In the genomic region with DNA sequence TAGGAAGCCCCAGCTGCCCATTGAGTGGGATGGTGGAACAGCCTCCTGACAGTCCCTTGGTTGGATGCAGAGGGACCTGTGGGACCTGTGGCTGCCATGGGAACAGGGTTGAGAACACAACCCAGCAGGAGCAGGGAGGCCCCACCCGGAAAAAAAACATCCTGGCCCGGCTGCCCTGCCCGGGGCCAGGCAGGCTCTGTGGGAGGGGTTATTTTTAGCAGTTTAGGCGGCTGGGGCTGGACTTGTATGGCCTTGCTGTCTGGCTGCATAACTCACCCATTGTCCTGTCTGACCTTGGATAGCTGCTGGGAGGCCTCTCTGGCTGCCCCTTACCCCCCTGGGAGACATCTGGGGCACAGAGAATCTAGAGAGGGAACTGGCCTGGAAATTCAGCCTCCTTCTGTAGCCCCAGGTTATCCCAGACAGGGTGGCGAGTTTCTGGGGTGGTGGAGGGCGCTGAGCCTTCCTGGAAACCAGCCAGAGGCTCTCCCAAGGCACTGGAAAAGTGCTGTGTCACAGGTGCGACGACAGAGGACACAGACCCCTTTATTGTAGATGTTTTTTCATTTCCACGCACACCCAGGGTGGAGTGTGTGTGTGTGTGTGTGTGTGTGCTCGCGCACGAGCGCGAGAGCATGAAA, we compare ENCODE assay signal across 8 mouse cellular contexts. TPM values are rescaled to one million over a fixed set of nuclear protein-coding genes. Genes with fewer than 3 reads are reported as not detected.
DNase-seq lines count a peak whose midpoint lies in the region; ATAC-seq lines count a peak whose summit lies in the region.

No protein-coding gene starts in this region.

- H3K4me3 ChIP-seq in forebrain, embryonic 11.5 days (ENCODE audit: low read depth, low read length): no peak overlapping the region
- no peak overlapping the region for H3K4me3 ChIP-seq in forebrain, embryonic 15.5 days
- no peak overlapping the region for H3K4me3 ChIP-seq in heart, embryonic 13.5 days
- H3K4me3 ChIP-seq in kidney, embryonic 16.5 days (ENCODE audit: low read length): no peak overlapping the region

- no peak for ATAC-seq in forebrain, embryonic 11.5 days (replicated peaks; ENCODE audit: low FRiP score)
- ATAC-seq in forebrain, embryonic 15.5 days (replicated peaks): no peak
- ATAC-seq in heart, embryonic 13.5 days (ENCODE audit: extremely low read depth, insufficient number of reproducible peaks, low FRiP score, low TSS enrichment): peak; percentile 64
- peak; percentile 76 for ATAC-seq in kidney, embryonic 16.5 days (ENCODE audit: low FRiP score, low TSS enrichment)

- WGBS in forebrain, embryonic 11.5 days: 53% methylated on average over 14 of the region's 14 CpGs
- 44% methylated on average over 14 of the region's 14 CpGs for WGBS in forebrain, embryonic 15.5 days
- 22% methylated on average over 14 of the region's 14 CpGs for WGBS in heart, embryonic 13.5 days
- 31% methylated on average over 14 of the region's 14 CpGs for WGBS in kidney, embryonic 16.5 days

- peak; percentile 63 for DNase-seq in forebrain, embryonic 11.5 days (ENCODE audit: low spot score)
- peak; percentile 71 for DNase-seq in embryo, embryonic 10.5 days (ENCODE audit: low spot score)
- peak; percentile 64 to 80 for DNase-seq in lung, postnatal 4 days
- no peak for DNase-seq in cerebellum, postnatal 36 days
- DNase-seq in natural killer cell, adult 2 months (ENCODE audit: low spot score in 2 of 2): no peak

- H3K27me3 ChIP-seq in forebrain, embryonic 11.5 days (ENCODE audit: control insufficient read depth, insufficient read depth, low read length): peaks cover 31% of the 10 kb centered on the region
- peaks cover 36% of the 10 kb centered on the region for H3K27me3 ChIP-seq in forebrain, embryonic 15.5 days
- H3K27me3 ChIP-seq in heart, embryonic 13.5 days (replicated peaks): peaks cover 24% of the 10 kb centered on the region
- H3K27me3 ChIP-seq in kidney, embryonic 16.5 days (ENCODE audit: insufficient read depth, low read length): peaks cover 21% of the 10 kb centered on the region

- peaks cover 33% of the 10 kb centered on the region for H3K4me1 ChIP-seq in forebrain, embryonic 11.5 days (replicated peaks; ENCODE audit: control insufficient read depth, insufficient read depth, low read length)
- peaks cover 47% of the 10 kb centered on the region for H3K4me1 ChIP-seq in forebrain, embryonic 15.5 days
- peaks cover 99% of the 10 kb centered on the region for H3K4me1 ChIP-seq in heart, embryonic 13.5 days
- H3K4me1 ChIP-seq in kidney, embryonic 16.5 days (ENCODE audit: insufficient read depth, low read length): peaks cover 93% of the 10 kb centered on the region

- no peaks in the 10 kb centered on the region for H3K36me3 ChIP-seq in forebrain, embryonic 11.5 days (ENCODE audit: control insufficient read depth, insufficient read depth, low read length)
- no peaks in the 10 kb centered on the region for H3K36me3 ChIP-seq in forebrain, embryonic 15.5 days
- H3K36me3 ChIP-seq in heart, embryonic 13.5 days: peaks cover 28% of the 10 kb centered on the region
- H3K36me3 ChIP-seq in kidney, embryonic 16.5 days (ENCODE audit: insufficient read depth, low read length): no peaks in the 10 kb centered on the region

- no peak overlapping the region; the same call in 1 of the 2 replicates for H3K27ac ChIP-seq in forebrain, embryonic 11.5 days (ENCODE audit: low read depth, low read length)
- H3K27ac ChIP-seq in forebrain, embryonic 15.5 days (replicated peaks): no peak overlapping the region
- H3K27ac ChIP-seq in heart, embryonic 13.5 days (replicated peaks): peak overlapping the region; percentile 97
- peak overlapping the region; percentile 89 for H3K27ac ChIP-seq in kidney, embryonic 16.5 days (ENCODE audit: low read length)

- H3K9ac ChIP-seq in forebrain, embryonic 11.5 days (ENCODE audit: low read length): no peak overlapping the region; the same call in 1 of the 2 replicates
- no peak overlapping the region for H3K9ac ChIP-seq in forebrain, embryonic 15.5 days (replicated peaks)
- H3K9ac ChIP-seq in heart, embryonic 13.5 days: peak overlapping the region; percentile 71
- peak overlapping the region; percentile 39; the same call in 1 of the 2 replicates for H3K9ac ChIP-seq in kidney, embryonic 16.5 days (replicated peaks; ENCODE audit: low read length)

- H3K9me3 ChIP-seq in forebrain, embryonic 11.5 days (ENCODE audit: control insufficient read depth, low read length): no peaks in the 10 kb centered on the region
- no peaks in the 10 kb centered on the region for H3K9me3 ChIP-seq in forebrain, embryonic 15.5 days
- H3K9me3 ChIP-seq in heart, embryonic 13.5 days: no peaks in the 10 kb centered on the region
- H3K9me3 ChIP-seq in kidney, embryonic 16.5 days (ENCODE audit: low read length): no peaks in the 10 kb centered on the region

- H3K4me2 ChIP-seq in forebrain, embryonic 11.5 days (ENCODE audit: low read depth, low read length, severe bottlenecking): 0 out of 2 replicates have a peak overlapping the region, but pooled peaks have one; percentile 18
- no peak overlapping the region for H3K4me2 ChIP-seq in forebrain, embryonic 15.5 days (replicated peaks)
- peak overlapping the region; percentile 38 for H3K4me2 ChIP-seq in heart, embryonic 13.5 days
- peak overlapping the region; percentile 8; the same call in 1 of the 2 replicates for H3K4me2 ChIP-seq in kidney, embryonic 16.5 days (replicated peaks; ENCODE audit: low read depth, low read length)

RNA-seq across cellular contexts. Expression of a gene that starts 17.3 kb away (rescaled TPM):
- 100.0 and 111 TPM in 2 replicates for polyA plus RNA-seq in forebrain, embryonic 11.5 days (2014; fragmentation: Nextera tagmentation; extraction: Ambion mirVana)
- 138 and 144 TPM in 2 replicates for polyA plus RNA-seq in forebrain, embryonic 15.5 days (2015; fragmentation: Nextera tagmentation; extraction: Ambion mirVana)
- 134 and 138 TPM in 2 replicates for polyA plus RNA-seq in heart, embryonic 13.5 days (2015; fragmentation: Nextera tagmentation; extraction: Ambion mirVana)
- 99.4 and 123 TPM in 2 replicates for polyA plus RNA-seq in kidney, embryonic 16.5 days (2015; fragmentation: Nextera tagmentation; extraction: Ambion mirVana)

RNA-seq across cellular contexts. Expression of a gene that starts 22.9 kb away (rescaled TPM):
- 3.4 and 3.8 TPM in 2 replicates for polyA plus RNA-seq in forebrain, embryonic 11.5 days (2014; fragmentation: Nextera tagmentation; extraction: Ambion mirVana)
- polyA plus RNA-seq in forebrain, embryonic 15.5 days (2015; fragmentation: Nextera tagmentation; extraction: Ambion mirVana): 7.0 and 7.7 TPM in 2 replicates
- 46.1 and 51.1 TPM in 2 replicates for polyA plus RNA-seq in heart, embryonic 13.5 days (2015; fragmentation: Nextera tagmentation; extraction: Ambion mirVana)
- 23.9 and 31.2 TPM in 2 replicates for polyA plus RNA-seq in kidney, embryonic 16.5 days (2015; fragmentation: Nextera tagmentation; extraction: Ambion mirVana)

RNA-seq across cellular contexts. Expression of a gene that starts 26.4 kb away (rescaled TPM):
- 1.6 and 2.2 TPM in 2 replicates for polyA plus RNA-seq in forebrain, embryonic 11.5 days (2014; fragmentation: Nextera tagmentation; extraction: Ambion mirVana)
- 0.70 and 0.80 TPM in 2 replicates for polyA plus RNA-seq in forebrain, embryonic 15.5 days (2015; fragmentation: Nextera tagmentation; extraction: Ambion mirVana)
- 1.5 and 2.3 TPM in 2 replicates for polyA plus RNA-seq in heart, embryonic 13.5 days (2015; fragmentation: Nextera tagmentation; extraction: Ambion mirVana)
- 1.00 and 1.4 TPM in 2 replicates for polyA plus RNA-seq in kidney, embryonic 16.5 days (2015; fragmentation: Nextera tagmentation; extraction: Ambion mirVana)

RNA-seq across cellular contexts. Expression of a gene that starts 26.8 kb away (rescaled TPM):
- polyA plus RNA-seq in forebrain, embryonic 11.5 days (2014; fragmentation: Nextera tagmentation; extraction: Ambion mirVana): 1.8 and 1.9 TPM in 2 replicates
- 1.6 and 1.9 TPM in 2 replicates for polyA plus RNA-seq in forebrain, embryonic 15.5 days (2015; fragmentation: Nextera tagmentation; extraction: Ambion mirVana)
- 4.2 and 4.3 TPM in 2 replicates for polyA plus RNA-seq in heart, embryonic 13.5 days (2015; fragmentation: Nextera tagmentation; extraction: Ambion mirVana)
- 4.9 and 6.3 TPM in 2 replicates for polyA plus RNA-seq in kidney, embryonic 16.5 days (2015; fragmentation: Nextera tagmentation; extraction: Ambion mirVana)

RNA-seq across cellular contexts. Expression of a gene that starts 34.5 kb away (rescaled TPM):
- polyA plus RNA-seq in forebrain, embryonic 11.5 days (2014; fragmentation: Nextera tagmentation; extraction: Ambion mirVana): 98.0 and 109 TPM in 2 replicates
- polyA plus RNA-seq in forebrain, embryonic 15.5 days (2015; fragmentation: Nextera tagmentation; extraction: Ambion mirVana): 77.7 and 78.5 TPM in 2 replicates
- 82.4 and 92.2 TPM in 2 replicates for polyA plus RNA-seq in heart, embryonic 13.5 days (2015; fragmentation: Nextera tagmentation; extraction: Ambion mirVana)
- 119 and 120 TPM in 2 replicates for polyA plus RNA-seq in kidney, embryonic 16.5 days (2015; fragmentation: Nextera tagmentation; extraction: Ambion mirVana)

Comparison
In these comparisons a context has a peak if more than half of its experiments do, and no peak if none do; other contexts are left out.
1. ATAC-seq: peak in heart, embryonic 13.5 days (single experiment) and kidney, embryonic 16.5 days (single experiment); none in forebrain, embryonic 11.5 days (single experiment) and forebrain, embryonic 15.5 days (single experiment).
2. DNase-seq: peak in forebrain, embryonic 11.5 days (single experiment), embryo, embryonic 10.5 days (single experiment) and lung, postnatal 4 days (2 of 2); none in cerebellum, postnatal 36 days (0 of 2) and natural killer cell, adult 2 months (0 of 2).
3. H3K27ac ChIP-seq: peak in heart, embryonic 13.5 days (single experiment) and kidney, embryonic 16.5 days (single experiment); none in forebrain, embryonic 11.5 days (single experiment) and forebrain, embryonic 15.5 days (single experiment).
4. H3K9ac ChIP-seq: peak in heart, embryonic 13.5 days (single experiment) and kidney, embryonic 16.5 days (single experiment); none in forebrain, embryonic 11.5 days (single experiment) and forebrain, embryonic 15.5 days (single experiment).